Mouse (Mus musculus) inflammation-experienced regulatory T-cells, adult 6 months (primary cell): ENCODE data around the gene Hs1bp3. TPM values are rescaled to one million over a fixed set of nuclear protein-coding genes. Genes with fewer than 3 reads are reported as not detected.
A peak's percentile ranks its signal among the peaks of the same experiment; 100 is the strongest.

Experiments used
- ATAC-seq: one replicate; pipeline ENCODE4 v1.8.0; 2017
- polyA plus RNA-seq, 3 experiments: library from polyadenylated mRNA; unstranded; fragments of 100-300 nt; shearing (Covaris generic); gene quantifications; one replicate each; pipeline ENCODE4 v1.2.1; 2017

Gene Hs1bp3
- polyA plus RNA-seq, 3 experiments from 2014 or later: 2.7 to 5.2 (median 5.1) TPM

DNA sequence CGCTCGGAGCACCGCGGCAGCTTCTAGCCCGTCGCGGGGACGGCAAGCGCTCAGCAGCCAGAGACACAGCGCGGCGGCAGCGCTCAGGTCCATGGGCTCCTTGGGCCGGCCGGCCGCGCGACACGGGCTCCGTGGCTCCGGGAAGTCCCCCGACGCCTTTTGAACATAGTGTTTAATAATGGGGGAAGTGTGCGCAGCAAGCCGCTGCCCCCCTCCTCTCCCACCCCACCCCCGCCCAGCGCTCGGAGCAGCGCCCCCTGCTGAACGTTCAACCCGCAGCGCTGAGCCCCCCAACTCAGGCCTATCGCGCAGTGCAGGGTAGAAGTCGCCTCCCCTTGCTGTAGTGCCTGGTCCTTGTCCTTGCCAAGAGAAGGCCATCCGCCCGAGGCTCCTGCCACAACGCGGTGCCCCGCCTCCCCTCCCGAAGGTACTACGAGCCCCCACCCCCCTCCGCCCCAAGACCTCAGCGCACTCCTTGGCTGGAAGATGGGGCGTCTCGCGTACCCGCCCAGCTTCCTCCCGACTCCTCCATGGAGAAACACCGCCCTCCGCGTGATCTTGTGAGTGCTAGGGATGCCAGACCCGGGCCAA lies 11.3 kb upstream of the Hs1bp3 start, which contains the start of gene Gdf7:
Gene Gdf7, minus strand, starts transcription at position 114 of the 591 bp plus-strand sequence.
- ATAC-seq: no peak

DNA sequence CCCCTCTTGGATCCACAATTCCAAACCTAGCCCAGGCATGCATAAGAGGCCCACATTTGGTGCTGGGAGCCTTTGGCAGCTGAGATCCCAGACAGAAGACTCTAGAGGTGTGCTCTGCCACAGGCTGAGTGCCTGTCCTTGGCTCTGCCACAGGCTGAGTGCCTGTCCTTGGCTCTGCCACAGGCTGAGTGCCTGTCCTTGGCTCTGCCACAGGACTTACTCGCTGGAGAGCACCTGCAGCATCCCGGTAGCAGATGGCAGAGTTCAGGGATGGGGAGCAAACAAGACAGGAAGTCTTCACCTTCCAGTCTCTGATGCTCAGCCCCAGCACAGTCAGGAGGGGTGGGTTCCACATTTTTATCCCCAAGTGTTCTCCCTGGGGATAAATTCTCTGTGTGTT lies 8.0 kb upstream of the Hs1bp3 start:
- no peak for ATAC-seq

DNA sequence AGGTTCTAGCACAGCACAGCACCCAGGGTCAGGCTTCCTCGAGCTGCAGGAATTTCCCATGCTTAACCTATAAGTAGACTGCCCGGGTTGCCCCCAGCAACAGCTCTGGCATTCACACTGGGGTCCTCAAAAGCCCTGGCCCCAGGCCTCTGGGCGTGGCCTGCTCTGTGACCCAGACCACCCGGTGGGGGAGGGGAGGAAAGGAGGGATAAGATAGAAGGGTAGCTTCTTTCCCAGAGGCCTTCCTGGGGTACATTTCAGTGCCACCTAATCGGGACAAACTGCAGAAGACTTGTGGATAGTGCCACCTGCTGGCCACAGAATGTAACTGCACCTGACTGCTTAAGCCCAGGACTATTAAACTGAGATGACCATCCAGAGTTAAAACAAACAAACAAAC lies 6.8 kb upstream of the Hs1bp3 start:
- ATAC-seq: peak; percentile 62

DNA sequence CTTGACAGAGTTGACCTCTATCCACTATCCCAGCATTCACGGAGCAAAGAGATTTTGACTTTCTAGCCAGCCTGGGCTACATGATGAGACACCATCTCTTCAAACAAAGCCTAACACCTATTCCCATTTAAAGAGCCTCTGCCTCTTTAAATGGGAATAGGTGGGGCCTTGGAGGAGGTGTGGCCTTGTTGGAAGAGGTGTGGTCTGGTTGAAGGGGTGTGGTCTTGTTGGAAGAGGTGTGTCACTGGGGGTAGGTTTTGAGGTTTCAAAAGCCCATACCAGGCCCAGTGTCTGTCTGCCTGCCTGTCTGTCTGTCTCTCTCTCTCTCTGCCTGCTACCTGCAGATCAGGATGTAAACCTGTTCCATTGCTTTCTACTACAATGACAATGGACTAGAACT lies 6.3 kb upstream of the Hs1bp3 start:
- ATAC-seq: peak; percentile 45

DNA sequence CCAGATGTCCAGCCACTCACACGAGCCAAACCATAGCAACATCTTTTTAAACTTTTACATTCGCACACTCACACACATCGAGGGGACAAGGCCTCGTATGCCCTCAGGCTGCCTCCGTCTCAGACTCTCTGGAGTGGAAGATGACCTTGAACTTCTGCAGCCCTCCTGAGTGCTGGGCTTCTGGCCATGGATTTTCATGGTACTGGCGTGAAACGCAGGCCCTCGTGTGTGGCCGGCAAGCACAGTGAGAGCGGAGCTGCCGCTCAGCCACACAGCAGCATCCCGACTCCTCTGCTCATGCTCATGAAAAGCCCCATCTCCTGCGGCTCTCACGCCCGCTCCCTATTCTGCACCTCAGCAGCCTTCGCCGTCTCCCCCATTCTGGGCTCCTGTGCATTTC lies 2.2 kb upstream of the Hs1bp3 start:
- no peak for ATAC-seq

DNA sequence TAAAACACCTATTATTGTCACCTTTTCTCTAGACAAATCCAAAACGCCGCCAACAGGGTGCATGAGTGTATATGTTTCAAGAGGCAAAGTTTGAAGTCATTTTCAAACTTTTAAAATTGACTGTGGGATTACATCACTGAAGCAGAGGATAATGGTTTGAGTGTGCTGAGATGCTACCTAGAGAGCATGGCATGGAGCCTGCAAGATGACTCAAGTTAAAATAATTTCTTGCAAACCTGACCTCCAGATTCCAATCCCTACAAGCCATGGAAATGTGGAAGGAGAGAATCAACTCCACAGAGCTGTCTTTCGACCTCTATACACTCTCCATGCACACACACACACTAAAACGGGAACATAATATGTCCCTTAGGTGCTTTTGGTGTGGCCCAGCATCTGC lies 966 bp upstream of the Hs1bp3 start:
- no peak for ATAC-seq

DNA sequence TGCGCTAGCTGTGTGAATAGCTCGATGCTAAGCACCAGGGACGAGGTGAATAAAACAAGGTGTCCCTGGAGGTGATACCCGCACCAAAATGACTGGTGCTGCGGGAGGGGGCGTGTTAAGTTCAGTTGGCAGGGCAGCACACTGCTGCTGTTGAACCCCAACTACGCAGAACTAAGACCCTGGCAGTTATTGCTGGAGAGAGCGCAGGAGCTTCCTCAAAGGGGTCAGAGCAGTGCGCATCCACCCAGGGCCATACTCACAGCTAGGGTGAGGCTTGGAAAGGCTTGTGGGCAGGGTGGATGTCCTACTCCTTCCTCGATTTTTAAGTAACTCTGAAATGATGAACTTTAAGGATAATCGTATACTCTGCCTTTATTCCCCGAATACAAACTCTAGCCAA lies 541 bp downstream of the Hs1bp3 start:
- ATAC-seq: peak; percentile 8

DNA sequence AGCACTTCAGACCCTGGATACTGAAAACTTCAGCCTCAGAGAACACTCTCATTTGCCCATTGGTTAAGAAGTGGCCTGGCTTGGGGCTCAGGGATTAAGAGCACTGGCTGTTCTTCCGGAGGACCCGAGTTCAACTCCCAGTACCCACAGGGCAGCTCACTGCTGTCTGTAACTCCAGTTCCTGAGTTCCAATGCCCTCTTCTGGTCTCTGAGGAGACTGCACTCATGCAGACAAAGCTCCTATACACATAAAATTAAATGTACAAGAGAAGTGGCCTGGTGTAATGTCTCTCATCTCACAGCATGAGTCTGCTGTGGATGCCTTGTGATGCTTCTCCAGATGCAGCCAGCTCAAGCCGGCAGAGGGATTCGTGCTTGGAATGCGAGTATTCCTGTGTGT lies 3.3 kb downstream of the Hs1bp3 start:
- ATAC-seq: no peak

DNA sequence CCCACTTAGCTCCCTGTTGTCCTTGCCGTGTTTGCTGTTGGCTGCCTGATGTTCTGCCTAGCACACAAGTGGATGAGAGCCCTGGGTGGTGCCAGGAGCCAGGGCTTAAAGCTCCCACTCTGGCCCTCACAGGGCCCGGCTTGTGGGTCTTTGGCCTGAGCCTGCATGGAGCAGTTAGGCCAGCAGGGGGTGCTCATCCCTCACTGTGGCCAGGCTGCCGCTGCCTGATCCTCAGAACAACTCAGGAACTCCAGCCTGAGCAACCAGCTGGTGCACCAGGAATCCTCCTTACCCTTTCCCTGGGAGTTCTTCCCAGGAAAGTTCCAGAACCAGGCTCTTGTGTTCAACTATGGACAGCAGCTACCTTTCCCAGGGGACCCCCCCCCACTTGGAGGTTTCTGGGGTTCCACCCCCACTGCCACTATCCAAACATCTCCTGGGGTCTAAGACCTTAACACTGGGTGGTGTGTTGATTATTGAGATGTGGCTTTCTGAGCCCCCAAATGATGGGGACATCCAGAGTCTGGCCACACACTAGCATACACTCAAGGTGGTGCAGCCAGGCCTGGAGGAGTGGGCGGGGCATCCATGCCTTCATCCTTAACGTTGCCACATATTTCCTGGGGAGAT lies 7.0 kb downstream of the Hs1bp3 start:
- peak; percentile 81 for ATAC-seq

DNA sequence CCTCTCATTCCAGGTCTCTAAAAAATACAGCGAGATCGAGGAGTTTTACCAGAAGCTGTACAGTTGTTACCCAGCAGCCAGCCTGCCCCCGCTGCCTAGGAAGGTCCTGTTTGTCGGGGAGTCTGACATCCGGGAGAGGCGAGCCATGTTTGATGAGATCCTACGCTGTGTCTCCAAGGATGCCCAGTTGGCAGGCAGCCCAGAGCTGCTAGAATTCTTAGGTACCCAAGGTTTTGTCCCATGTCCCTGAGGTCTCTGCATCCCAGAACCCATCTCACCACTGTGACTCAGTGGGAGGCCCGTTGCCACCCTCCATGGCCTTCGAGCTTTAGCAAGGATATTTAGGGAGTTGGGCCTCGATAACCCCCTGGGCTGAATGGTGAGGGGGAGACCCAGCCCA lies 8.3 kb downstream of the Hs1bp3 start:
- ATAC-seq: no peak

DNA sequence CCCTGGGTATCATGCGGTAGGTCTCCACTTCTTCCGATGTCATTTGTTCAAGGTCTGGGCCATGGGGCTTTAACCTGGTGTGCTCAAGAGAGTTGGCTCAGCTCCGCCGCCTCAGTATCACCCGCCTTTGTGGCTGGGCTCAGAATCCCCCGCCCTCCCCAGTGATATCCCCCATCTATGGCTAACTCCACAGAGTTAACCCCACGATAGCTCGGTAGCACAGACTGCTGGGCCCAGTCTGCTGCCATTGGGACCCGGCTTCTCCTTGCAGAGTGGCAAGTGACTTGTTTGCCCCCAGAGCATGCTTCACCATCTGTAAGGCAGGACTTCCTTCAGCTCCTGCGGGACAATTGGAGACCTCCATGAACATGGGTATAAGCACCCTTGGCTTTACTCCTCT lies 10.9 kb downstream of the Hs1bp3 start:
- no peak for ATAC-seq

DNA sequence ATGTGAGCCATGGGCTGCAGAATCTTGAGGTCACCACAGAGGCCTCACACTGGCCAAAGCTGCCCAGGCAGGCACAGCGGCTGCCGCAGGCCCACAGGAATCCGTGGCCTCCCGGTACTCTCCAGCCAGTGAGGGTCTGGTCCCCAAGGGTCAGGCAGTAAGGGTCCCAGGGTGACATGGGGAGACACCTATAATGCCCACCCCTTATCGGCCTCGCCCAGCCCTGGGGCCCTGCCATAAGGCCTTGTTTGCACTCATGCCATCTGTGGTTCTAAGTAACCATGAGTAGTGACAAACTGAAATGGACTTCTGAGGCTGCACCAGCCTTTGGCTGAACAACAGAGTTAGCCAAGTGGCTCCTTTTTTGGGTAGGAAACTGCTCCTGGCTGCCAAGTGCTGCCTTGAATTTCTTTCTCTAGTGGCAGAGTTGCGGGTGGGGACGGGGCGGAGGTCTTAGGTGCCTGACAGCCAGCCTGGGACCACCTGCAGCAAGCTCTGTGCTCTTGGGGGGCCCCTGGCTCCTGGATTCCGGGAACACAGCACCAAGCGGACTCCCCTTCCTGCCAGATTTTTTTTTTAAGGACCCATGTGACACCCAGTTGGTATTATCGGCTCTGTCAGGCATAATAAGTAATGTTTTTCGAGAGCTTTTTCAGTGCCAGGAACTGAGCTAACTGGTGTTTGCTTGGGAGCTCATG lies 12.2 kb downstream of the Hs1bp3 start:
- ATAC-seq: no peak

DNA sequence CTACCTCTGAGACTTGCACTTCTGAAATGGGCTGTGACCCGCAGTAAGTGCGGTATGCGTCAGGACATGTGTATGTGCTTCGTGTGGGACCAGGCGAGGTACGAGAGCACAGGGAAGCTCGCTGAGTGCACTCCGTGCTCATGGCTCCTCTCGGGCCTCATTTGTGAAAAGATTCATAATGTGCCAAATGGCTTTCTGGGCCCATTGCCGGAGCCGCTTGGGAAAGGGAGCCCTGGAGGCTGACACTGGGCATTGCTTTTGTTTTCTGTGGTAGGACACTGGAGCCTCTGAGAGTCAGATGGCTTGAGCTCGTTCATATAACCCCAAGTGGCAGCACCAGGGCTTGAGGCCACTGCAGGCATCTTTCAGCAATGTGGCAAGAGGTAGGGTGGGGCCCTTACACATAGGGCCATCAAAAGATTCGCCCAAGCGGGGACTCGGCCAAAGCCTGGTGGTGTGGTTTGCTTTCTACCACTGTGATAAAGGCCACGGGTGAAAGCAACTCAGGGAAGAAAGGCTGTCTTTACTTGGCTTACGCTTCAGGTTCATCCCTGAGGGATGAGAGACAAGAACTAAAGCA lies 12.8 kb downstream of the Hs1bp3 start:
- no peak for ATAC-seq

DNA sequence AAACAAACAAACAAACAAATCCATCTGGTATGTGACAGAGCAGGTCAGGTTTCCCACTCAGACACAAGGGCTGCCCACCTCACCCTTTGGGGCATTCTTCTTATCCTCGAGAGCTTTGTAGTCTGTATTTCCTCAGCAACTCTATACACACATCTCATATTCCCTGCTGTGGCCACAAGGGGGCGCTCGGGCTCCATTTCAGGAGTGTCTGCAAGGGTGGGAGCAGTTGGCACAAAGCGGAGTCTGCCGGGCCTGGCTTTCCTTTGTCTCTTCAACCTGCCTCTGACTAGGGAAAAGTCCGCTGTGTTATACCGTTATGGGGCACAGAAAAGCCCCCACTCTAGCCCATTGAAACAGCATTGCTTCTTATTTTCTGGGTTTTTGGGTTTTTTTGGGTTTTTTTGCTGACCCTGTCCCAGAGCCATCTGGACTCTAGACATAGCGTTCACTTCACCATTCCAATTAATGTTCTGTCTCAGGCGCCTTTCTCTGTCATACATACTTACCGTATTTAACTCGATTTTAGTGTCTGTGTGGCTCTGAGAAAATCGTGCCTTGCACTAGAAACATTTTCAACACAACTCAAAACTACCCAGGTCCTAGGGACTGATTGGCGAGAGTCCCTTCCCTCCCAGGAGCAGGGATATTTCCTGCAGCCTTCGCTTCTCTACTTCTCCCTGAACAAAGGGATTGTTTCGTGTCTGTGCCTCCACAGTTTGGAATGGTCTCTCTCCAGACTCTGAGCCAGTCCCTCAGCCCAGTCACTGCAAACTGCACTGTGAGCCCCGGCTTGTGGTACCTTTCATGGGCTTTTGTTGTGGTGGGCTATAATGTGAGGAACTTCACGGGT lies 13.8 kb downstream of the Hs1bp3 start:
- ATAC-seq: peak; percentile 95

DNA sequence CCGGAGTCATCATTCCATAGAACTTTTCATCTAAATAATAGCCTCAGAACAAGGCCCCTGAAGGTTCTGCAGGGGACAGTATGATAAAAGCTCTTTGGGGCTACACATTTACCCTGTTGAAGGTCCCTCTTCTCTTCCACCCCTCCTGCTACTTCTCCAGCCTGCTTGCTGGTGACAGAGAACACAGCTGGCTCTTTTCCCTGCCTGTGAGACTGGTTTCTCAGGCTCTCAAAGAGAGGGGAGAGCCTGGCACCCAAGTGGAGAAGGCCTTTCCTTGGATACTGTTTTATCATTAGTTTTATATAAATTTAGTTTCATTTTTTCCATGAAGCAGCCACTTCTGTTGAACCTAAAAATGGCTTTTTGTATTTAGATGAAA lies 14.4 kb downstream of the Hs1bp3 start:
- ATAC-seq: no peak

DNA sequence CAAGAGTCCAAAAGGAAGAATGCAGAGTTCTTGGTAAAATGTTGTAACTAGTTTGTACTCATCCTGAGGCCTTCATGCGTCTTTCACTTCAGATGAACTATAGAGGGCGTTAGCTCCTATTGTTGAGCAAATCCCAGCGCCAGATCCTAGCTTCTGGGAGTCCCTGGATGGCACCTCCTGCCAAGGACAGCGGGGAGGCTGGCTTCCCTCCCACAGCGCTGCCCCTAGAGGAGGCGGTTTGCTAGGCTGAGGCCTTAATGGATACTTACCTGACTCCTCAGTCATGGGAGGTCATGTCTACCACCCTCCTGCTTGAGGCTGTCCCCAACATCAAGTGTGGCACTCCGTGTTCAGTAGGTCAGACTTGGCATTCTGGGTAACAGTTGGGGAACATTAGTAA lies 16.0 kb downstream of the Hs1bp3 start:
- ATAC-seq: no peak

DNA sequence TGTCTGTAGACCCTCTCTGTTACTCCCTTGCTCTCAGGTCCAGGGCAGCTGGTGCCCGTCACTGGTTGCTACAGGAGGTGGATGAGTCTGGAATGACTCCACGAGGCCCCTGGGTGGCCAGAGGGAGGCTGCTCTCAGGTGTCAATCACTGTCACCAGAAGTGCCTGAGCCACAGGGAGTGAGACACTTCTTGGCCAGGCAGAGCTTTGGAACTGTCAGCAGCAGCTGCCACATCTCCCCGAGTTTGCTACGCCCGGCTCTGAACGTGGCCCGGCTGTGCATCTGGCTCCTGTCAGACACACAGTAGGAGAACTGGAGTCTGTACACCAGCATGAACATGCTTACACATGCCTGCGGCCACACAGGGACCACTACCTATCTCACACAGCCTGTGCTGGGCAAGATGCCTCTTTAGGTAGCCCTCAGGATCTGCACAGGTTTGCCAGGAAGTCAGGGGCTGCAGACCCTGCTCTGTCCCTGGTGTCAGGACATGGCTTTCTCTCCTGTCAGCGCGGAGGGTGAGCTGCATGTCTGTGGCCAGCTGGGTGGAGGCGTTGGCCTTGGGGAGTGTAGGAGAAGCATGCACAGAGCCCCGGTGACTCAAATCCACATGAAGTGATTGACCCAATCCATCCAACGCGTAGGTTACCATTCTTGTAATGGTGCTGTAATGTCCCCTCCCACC lies 18.4 kb downstream of the Hs1bp3 start:
- ATAC-seq: no peak

DNA sequence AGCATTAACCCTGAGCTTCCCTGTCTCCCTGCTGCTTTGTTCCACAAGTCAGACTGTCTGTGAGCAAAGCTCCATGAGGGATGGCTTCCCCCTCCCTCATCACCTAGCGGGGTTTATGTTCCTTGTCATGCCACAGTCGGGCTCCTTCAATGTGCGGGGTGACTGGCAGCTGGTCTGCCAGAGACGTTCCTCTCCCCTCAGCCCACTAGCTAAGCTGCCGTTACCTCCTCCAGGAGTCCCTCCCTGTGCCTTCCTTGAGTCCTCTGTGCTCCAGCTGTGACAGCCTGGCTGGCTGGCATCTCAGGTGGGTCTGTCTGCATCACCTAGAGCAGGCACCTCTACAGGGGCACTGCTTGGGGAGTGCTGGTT lies 18.9 kb downstream of the Hs1bp3 start:
- ATAC-seq: no peak

DNA sequence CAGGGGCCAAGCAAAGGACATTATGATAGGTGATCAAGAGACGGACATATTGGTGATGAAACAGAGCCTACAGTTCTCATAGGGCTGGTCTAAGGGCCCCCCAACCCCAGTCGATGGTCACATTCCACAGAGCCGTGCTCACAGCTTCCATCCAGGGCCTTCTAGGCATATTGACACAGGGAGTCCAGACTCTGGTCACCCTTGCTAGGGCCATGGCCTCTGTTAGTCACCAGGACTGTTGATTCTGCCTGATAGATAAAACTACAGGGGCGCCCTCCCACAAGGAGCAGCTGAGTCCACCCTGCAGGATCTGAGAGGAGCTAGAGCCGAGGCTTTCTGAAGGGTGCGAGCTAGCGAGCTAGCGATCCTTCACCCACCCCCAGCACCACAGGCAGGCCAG lies 20.4 kb downstream of the Hs1bp3 start:
- no peak for ATAC-seq

DNA sequence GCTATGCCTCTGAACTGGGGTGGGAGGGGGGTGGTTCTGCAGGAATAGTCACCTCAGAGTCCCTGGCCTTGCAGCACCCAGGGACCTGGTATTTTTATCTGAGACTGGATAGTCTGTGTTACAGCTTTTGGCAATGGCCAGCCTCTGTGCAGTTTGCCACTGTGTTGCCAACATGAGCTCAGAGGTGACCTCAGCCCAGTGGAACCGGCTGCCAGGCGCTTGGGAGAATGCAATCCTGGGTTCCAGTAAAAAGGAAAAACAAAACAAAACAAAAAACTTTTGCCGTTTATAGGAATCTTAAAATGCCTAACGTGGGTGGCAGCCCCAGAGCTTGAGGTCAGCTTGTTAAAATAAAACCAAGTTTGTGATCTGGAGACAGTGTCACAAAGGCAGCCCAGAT lies 21.0 kb downstream of the Hs1bp3 start:
- ATAC-seq: no peak

DNA sequence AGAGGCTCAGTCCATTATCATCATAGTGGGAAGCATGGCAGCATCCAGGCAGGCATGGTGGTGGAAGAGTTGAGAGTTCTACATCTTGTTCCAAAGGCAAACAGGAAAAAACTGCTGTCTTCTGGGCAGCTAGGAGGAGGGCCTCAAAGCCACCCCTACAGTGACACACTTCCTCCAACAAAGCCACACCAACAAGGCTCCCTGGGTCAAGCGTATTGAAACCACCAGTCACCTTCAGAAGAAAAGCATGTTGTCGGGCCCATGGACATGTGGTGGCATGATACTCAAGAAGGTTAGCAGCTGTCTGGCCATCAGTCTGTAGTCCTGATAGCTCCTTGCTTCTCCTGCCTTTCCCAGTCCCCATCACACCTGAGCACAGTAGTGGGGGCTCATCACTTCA lies 22.3 kb downstream of the Hs1bp3 start:
- ATAC-seq: no peak

DNA sequence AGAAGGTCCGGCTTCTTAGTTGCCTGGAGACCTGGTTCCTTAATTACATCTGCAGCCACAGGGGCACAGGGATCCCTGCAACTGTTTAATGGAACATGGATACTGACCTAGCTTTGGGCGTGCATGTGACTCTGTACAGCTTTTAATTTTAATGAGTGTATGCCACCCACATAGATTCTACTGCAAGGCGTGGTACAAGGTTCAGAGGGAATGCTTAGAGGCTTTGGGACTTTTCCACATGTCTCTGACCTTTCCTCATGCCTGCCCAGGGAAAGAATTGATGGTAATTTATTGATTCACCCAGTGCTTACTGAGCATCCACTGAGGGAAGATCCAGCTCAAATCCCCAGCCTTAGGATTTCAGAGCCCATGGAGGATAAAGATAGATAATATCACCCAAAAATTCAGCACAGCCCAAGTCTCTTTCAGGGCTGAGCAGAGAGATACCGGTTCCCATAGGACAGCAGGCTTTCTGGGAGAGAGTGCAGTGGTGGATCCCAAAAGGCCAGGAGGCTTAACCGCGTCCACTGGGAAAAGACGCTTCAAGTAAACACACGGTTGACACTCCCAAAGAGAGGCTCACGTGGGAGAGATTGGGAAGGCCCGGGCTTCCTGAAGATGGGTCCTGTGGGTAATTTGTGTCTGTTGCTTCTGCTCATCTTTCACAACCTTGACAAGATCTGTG lies 23.5 kb downstream of the Hs1bp3 start:
- no peak for ATAC-seq
